Mouse (Mus musculus): Measurements from ENCODE around the gene Krt27. TPM values are rescaled to one million over a fixed set of nuclear protein-coding genes. Genes with fewer than 3 reads are reported as not detected.

Krt27 gene
- polyA plus RNA-seq, 1 experiment from 2014 or later = 0.15 TPM

DNA sequence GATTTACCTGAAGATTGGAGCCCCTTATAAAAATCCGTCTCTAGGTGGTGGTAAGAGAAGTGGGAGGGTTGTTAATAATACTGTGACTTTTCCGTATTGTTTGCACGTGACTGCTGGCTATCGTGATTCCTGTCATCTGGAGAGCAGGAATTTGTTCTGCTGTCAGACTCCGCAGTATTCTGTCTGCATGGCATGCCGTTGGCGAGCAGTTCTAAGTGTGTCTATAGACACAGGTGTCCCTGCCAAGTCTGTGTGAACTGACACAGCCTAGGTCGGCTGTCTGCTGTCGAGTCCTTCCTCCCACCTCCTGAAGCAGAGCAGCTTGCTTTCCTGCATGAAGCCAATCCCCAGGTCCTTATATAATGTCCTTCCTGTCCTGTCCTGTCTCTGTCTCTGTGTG, 31.8 kb downstream of the Krt27 start:
- no peaks in the 10 kb centered on the region for H3K36me3 ChIP-seq (replicated peaks)
- H3K27ac ChIP-seq (replicated peaks) = no peak overlapping the region
- H3K4me3 ChIP-seq = no peak overlapping the region
- H3K4me1 ChIP-seq = no peaks in the 10 kb centered on the region
- no peaks in the 10 kb centered on the region for H3K27me3 ChIP-seq (replicated peaks; ENCODE audit: low read depth, poor library complexity, severe bottlenecking)
- no peaks in the 10 kb centered on the region for H3K9me3 ChIP-seq
- no peak for DNase-seq (ENCODE audit: low spot score)
- WGBS = 82% methylated on average over 9 of the region's 9 CpGs

DNA sequence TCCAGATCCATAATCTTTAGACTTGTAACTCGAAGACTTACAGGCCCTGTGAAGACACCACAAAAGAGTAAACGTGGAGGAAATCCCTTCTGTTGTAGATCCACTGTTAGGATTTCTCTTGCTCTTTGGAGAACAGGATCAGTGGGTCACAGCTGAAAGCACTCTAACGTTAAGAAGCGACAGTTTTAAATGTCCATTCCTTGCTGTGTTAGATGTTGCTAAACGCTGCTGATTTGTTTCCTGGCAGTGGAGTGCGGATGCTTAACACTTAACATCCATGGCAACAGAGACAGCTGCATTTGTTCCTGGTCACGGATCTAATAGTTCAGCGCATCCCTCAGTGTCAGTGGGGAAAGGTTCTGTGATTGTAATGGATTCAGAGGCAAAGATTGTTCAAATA, 34.4 kb downstream of the Krt27 start:
- H3K4me3 ChIP-seq = no peak overlapping the region
- no peaks in the 10 kb centered on the region for H3K27me3 ChIP-seq (replicated peaks; ENCODE audit: low read depth, poor library complexity, severe bottlenecking)
- H3K27ac ChIP-seq (replicated peaks) = no peak overlapping the region
- no peaks in the 10 kb centered on the region for H3K9me3 ChIP-seq
- no peaks in the 10 kb centered on the region for H3K36me3 ChIP-seq (replicated peaks)
- 74% methylated on average over 8 of the region's 8 CpGs for WGBS
- DNase-seq (ENCODE audit: low spot score) = no peak
- no peaks in the 10 kb centered on the region for H3K4me1 ChIP-seq

DNA sequence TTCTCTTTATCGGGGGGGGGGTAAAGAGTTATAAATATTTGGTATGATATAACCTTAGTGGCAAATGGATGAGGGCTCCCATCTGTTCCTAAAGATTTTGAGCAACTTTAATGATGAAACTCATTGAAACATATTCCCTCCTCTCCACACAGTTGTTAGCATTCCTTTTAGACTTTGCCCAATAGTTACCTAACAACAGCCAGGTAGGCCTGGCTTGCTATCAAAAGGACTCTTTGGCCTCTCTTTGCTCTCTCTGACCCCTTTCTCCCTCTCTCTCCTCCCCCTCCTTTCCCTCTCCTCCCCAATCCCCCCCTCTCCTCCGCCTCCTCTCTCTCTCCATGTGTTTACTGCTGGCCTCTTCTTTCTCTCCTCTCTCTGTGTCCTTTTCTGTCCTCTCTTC, 36.3 kb downstream of the Krt27 start:
- no peak overlapping the region for H3K4me3 ChIP-seq
- no peaks in the 10 kb centered on the region for H3K9me3 ChIP-seq
- H3K4me1 ChIP-seq = no peaks in the 10 kb centered on the region
- H3K27me3 ChIP-seq (replicated peaks; ENCODE audit: low read depth, poor library complexity, severe bottlenecking) = no peaks in the 10 kb centered on the region
- 83% methylated on average over 2 of the region's 2 CpGs for WGBS
- H3K27ac ChIP-seq (replicated peaks) = no peak overlapping the region
- DNase-seq (ENCODE audit: low spot score) = no peak
- H3K36me3 ChIP-seq (replicated peaks) = no peaks in the 10 kb centered on the region

DNA sequence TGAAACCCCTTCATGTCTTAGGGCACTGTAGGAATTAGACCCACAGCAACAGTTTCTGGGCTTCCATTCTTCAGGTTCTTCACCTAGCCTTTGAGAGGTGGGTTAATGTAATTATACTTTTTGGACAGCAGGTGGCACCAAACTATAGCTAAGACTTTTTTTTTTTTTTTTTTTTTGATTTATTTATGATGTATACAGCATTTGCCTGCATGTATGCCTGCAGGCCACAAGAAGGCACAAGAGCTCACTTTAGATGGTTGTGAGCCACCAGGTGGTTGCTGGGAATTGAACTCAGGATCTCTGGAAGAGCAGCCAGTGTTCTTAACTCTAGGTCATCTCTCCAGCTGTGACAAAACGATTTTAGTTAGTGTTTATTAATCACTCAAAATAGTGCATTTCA, 40.0 kb downstream of the Krt27 start:
- WGBS = 89% methylated on average over 1 of the region's 1 CpGs
- no peaks in the 10 kb centered on the region for H3K36me3 ChIP-seq (replicated peaks)
- no peak overlapping the region for H3K4me3 ChIP-seq
- H3K27me3 ChIP-seq (replicated peaks; ENCODE audit: low read depth, poor library complexity, severe bottlenecking) = no peaks in the 10 kb centered on the region
- H3K27ac ChIP-seq (replicated peaks) = no peak overlapping the region
- no peak for DNase-seq (ENCODE audit: low spot score)
- H3K9me3 ChIP-seq = no peaks in the 10 kb centered on the region
- H3K4me1 ChIP-seq = no peaks in the 10 kb centered on the region

DNA sequence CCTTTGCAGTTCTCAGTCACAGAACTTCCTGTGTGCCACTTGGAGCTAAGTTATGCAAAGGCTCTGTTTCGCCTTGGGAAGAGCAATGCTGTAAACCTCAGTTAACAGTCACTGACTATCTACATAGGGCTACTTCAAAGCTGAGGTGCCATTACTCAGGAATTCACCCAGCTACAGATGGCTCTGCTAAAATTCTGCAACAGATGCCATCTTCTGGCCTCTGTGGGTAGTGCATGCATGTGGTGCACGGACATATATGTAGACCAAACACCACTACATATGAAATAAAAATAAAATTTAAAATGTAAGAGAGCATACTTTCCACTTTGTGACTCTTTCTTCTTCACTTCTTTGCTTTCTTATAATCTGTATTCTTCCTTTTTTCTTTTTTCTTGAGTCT, 43.3 kb downstream of the Krt27 start:
- no peaks in the 10 kb centered on the region for H3K9me3 ChIP-seq
- H3K36me3 ChIP-seq (replicated peaks) = no peaks in the 10 kb centered on the region
- H3K27me3 ChIP-seq (replicated peaks; ENCODE audit: low read depth, poor library complexity, severe bottlenecking) = no peaks in the 10 kb centered on the region
- no peaks in the 10 kb centered on the region for H3K4me1 ChIP-seq
- no peak overlapping the region for H3K27ac ChIP-seq (replicated peaks)
- H3K4me3 ChIP-seq = no peak overlapping the region
- DNase-seq (ENCODE audit: low spot score) = peak; percentile 76
- 34% methylated on average over 2 of the region's 2 CpGs for WGBS

Other genes with a start within 250 kb of the Krt27 start
- gene Ccr7, start 196.0 kb downstream of the Krt27 start, polyA plus RNA-seq (2016; fragmentation: Nextera tagmentation; extraction: Ambion mirVana) = 0.50 and 0.78 TPM in 2 replicates
- 369 and 387 TPM in 2 replicates for gene Smarce1, start 120.1 kb downstream of the Krt27 start, polyA plus RNA-seq (2016; fragmentation: Nextera tagmentation; extraction: Ambion mirVana)
- 0.10 and 0.12 TPM in 2 replicates for gene Krt222, start 107.0 kb downstream of the Krt27 start, polyA plus RNA-seq (2016; fragmentation: Nextera tagmentation; extraction: Ambion mirVana)
- not detected in 2 replicates for gene Krt24, start 65.8 kb downstream of the Krt27 start, polyA plus RNA-seq (2016; fragmentation: Nextera tagmentation; extraction: Ambion mirVana)
- not detected in 2 replicates for gene Krt25, start 28.2 kb downstream of the Krt27 start, polyA plus RNA-seq (2016; fragmentation: Nextera tagmentation; extraction: Ambion mirVana)
- gene Krt26, start 13.1 kb downstream of the Krt27 start, polyA plus RNA-seq (2016; fragmentation: Nextera tagmentation; extraction: Ambion mirVana) = 0.06 TPM in 1 of 2 replicates, not detected in the other
- 0.26 and 0.39 TPM in 2 replicates for gene Krt28, start 23.8 kb upstream of the Krt27 start, polyA plus RNA-seq (2016; fragmentation: Nextera tagmentation; extraction: Ambion mirVana)
- gene Krt10, start 38.3 kb upstream of the Krt27 start, polyA plus RNA-seq (2016; fragmentation: Nextera tagmentation; extraction: Ambion mirVana) = 18.6 and 25.3 TPM in 2 replicates
- gene Krt12, start 71.2 kb upstream of the Krt27 start, polyA plus RNA-seq (2016; fragmentation: Nextera tagmentation; extraction: Ambion mirVana) = not detected in 2 replicates
- 0.97 and 1.00 TPM in 2 replicates for gene Krt20, start 87.0 kb upstream of the Krt27 start, polyA plus RNA-seq (2016; fragmentation: Nextera tagmentation; extraction: Ambion mirVana)
- gene Krt23, start 142.0 kb upstream of the Krt27 start, polyA plus RNA-seq (2016; fragmentation: Nextera tagmentation; extraction: Ambion mirVana) = 0.21 and 0.31 TPM in 2 replicates
- gene Krt39, start 170.2 kb upstream of the Krt27 start, polyA plus RNA-seq (2016; fragmentation: Nextera tagmentation; extraction: Ambion mirVana) = not detected in 2 replicates
- not detected in 2 replicates for gene Krt40, start 192.1 kb upstream of the Krt27 start, polyA plus RNA-seq (2016; fragmentation: Nextera tagmentation; extraction: Ambion mirVana)
- gene Krtap3-3, start 199.8 kb upstream of the Krt27 start, polyA plus RNA-seq (2016; fragmentation: Nextera tagmentation; extraction: Ambion mirVana) = not detected in 2 replicates
- not detected in 2 replicates for gene Krtap3-2, start 205.7 kb upstream of the Krt27 start, polyA plus RNA-seq (2016; fragmentation: Nextera tagmentation; extraction: Ambion mirVana)
- gene Gm11939, start 208.4 kb upstream of the Krt27 start, polyA plus RNA-seq (2016; fragmentation: Nextera tagmentation; extraction: Ambion mirVana) = not detected in 2 replicates
- gene Krtap3-1, start 215.5 kb upstream of the Krt27 start, polyA plus RNA-seq (2016; fragmentation: Nextera tagmentation; extraction: Ambion mirVana) = not detected in 2 replicates
- not detected in 2 replicates for gene Krtap1-5, start 229.9 kb upstream of the Krt27 start, polyA plus RNA-seq (2016; fragmentation: Nextera tagmentation; extraction: Ambion mirVana)
- gene Krtap1-4, start 232.6 kb upstream of the Krt27 start, polyA plus RNA-seq (2016; fragmentation: Nextera tagmentation; extraction: Ambion mirVana) = not detected in 2 replicates
- gene Krtap1-3, start 240.2 kb upstream of the Krt27 start, polyA plus RNA-seq (2016; fragmentation: Nextera tagmentation; extraction: Ambion mirVana) = not detected in 2 replicates
- not detected in 2 replicates for gene Krtap9-3, start 247.0 kb upstream of the Krt27 start, polyA plus RNA-seq (2016; fragmentation: Nextera tagmentation; extraction: Ambion mirVana)

Measured in embryonic facial prominence, embryonic 10.5 days (tissue).